Mouse (Mus musculus) lung, adult 2 months (tissue): ENCODE results near the gene Rnf180.

Experiments used
- CTCF ChIP-seq: fragments of 200-500 bp; IDR thresholded peaks from 2 replicates; pipeline ENCODE4 v1.5.1; 2011; ENCODE audit warnings: mild to moderate bottlenecking, low read length, control low read depth; ENCODE audit not compliant: insufficient read depth
- POLR2A ChIP-seq: fragments of 200-500 bp; IDR thresholded peaks from 2 replicates; pipeline ENCODE4 v1.6.1; 2011; ENCODE audit warnings: low read depth, mild to moderate bottlenecking, control low read depth, low read length, borderline replicate concordance; ENCODE audit errors: extremely low read depth

DNA sequence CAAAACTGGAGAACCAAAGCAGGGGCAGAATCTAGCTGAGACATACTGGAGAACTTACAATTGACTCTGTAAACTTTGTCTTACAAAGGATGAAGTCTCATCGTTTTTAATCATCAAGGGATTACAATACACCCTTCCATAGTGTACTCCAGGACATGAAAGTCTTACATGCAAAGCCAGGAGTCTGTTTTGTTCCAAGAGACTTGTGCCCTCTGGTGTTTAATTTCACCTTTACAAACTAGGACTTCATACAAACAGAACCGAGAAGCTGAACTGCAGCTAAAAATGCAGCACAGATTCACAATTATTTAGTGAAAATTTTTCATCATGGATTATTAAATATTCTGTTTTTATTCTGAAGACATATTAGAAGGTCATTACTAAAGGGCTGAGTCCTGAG, 53.8 kb downstream of the Rnf180 start:
- TF ChIP-seq CTCF (no peak), POLR2A (no peak)
